Mouse (Mus musculus) embryonic facial prominence, embryonic 13.5 days (tissue): ENCODE measurements around the gene Clcnka. TPM values are rescaled to one million over a fixed set of nuclear protein-coding genes. Genes with fewer than 3 reads are reported as not detected.

Experiments
- ATAC-seq: fragments of 200-750 bp; cut with Nextera tagmentation; 2 replicates; pipeline ENCODE4 v1.8.0; 2017; ENCODE audit warnings: low read depth; ENCODE audit not compliant: insufficient number of reproducible peaks, insufficient read depth, low FRiP score, low TSS enrichment
- H3K27ac ChIP-seq: fragments of 300-500 bp; sonication (generic); 2 replicates; pipeline ENCODE4 v1.5.1; 2015; ENCODE audit warnings: moderate library complexity, mild to moderate bottlenecking, inconsistent platforms
- H3K27me3 ChIP-seq: fragments of 300-500 bp; sonication (generic); 2 replicates; pipeline ENCODE4 v1.6.1; 2015; ENCODE audit warnings: mild to moderate bottlenecking, inconsistent platforms
- H3K36me3 ChIP-seq: fragments of 300-500 bp; sonication (generic); 2 replicates; pipeline ENCODE4 v1.6.1; 2015; ENCODE audit warnings: mild to moderate bottlenecking, inconsistent platforms
- H3K4me1 ChIP-seq: fragments of 300-500 bp; sonication (generic); 2 replicates; pipeline ENCODE4 v1.6.1; 2015; ENCODE audit warnings: inconsistent platforms
- H3K4me2 ChIP-seq: fragments of 300-500 bp; sonication (generic); 2 replicates; pipeline ENCODE4 v1.6.1; 2015; ENCODE audit warnings: moderate library complexity, mild to moderate bottlenecking, inconsistent platforms
- H3K4me3 ChIP-seq: fragments of 300-500 bp; sonication (generic); 2 replicates; pipeline ENCODE4 v1.5.1; 2015; ENCODE audit warnings: mild to moderate bottlenecking, inconsistent platforms
- H3K9ac ChIP-seq: fragments of 300-500 bp; sonication (generic); 2 replicates; pipeline ENCODE4 v1.6.1; 2015; ENCODE audit warnings: mild to moderate bottlenecking, inconsistent platforms
- H3K9me3 ChIP-seq: fragments of 300-500 bp; sonication (generic); 2 replicates; pipeline ENCODE4 v1.6.1; 2016; ENCODE audit warnings: inconsistent platforms
- WGBS: fragments of 180-500 bp; shearing (Covaris S2); methylation state at CpG from one replicate; pipeline ENCODE4 v1.1.7; 2015; ENCODE audit warnings: mixed read lengths; 5-methylcytosine and 5-hydroxymethylcytosine counted together
- polyA plus RNA-seq: library from polyadenylated mRNA; unstranded; fragments of >200 nt; fragmentation: Nextera tagmentation; extraction: Ambion mirVana; gene quantifications from 2 replicates; pipeline ENCODE4 v1.2.1, GENCODE M21; 2015

Clcnka gene
- polyA plus RNA-seq, 1 experiment from 2014 or later: 0.18 TPM

DNA sequence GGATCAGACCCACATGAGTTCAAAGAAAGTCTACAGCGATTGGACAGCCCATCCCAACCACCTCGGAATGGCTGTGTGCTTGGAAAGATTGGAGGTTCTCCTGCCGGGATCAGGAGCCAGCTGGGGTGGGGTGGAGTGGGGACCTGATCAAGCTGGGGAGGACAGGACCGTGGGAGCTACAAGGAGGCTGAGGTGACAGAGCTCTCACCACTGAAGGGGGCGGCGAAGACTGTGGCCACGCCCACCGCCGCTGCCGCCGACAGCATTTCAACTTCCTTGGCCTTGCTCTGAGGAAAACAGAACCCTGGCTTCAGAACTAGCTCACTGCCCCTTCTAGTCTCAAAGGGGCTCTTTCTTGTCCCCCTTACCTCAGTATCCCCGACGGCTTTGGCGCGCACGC, 3.8 kb downstream of the Clcnka start:
- no peak overlapping the region for H3K9ac ChIP-seq
- H3K4me1 ChIP-seq: peaks cover 11% of the 10 kb centered on the region
- no peak overlapping the region for H3K4me3 ChIP-seq
- H3K27ac ChIP-seq: no peak overlapping the region
- peak overlapping the region; percentile 42 for H3K4me2 ChIP-seq
- H3K9me3 ChIP-seq: no peaks in the 10 kb centered on the region
- peaks cover 17% of the 10 kb centered on the region for H3K27me3 ChIP-seq
- WGBS: 18% methylated on average over 16 of the region's 16 CpGs
- H3K36me3 ChIP-seq: no peaks in the 10 kb centered on the region
- ATAC-seq: no peak; the same call in 1 of the 2 replicates

DNA sequence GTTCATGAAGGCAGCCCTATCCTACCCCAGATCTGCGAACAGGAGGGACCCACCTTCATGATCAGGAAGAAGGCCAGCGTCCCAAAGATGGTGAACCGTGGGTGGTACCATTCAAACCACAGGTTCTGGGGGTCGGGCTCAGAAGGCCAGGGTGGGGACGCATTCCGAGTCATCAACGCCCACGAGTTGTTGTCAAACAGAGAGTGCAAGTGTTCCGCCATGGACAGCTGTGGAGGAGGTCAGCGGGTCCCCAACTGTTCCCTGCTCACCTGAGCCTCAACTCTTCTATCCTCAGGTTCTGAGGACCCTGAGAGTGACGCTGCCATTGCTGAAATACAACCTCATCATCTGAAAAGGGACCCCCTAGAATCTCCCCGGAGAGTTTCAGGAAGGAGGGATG, 7.2 kb downstream of the Clcnka start:
- ATAC-seq: no peak
- Histone ChIP-seq H3K4me1 (no peaks in the 10 kb centered on the region), H3K27me3 (peaks cover 9% of the 10 kb centered on the region; the same call in 1 of the 2 replicates), H3K4me3 (no peak overlapping the region), H3K9me3 (no peaks in the 10 kb centered on the region), H3K27ac (no peak overlapping the region), H3K9ac (no peak overlapping the region), H3K4me2 (no peak overlapping the region), H3K36me3 (no peaks in the 10 kb centered on the region)
- 84% methylated on average over 12 of the region's 12 CpGs for WGBS

DNA sequence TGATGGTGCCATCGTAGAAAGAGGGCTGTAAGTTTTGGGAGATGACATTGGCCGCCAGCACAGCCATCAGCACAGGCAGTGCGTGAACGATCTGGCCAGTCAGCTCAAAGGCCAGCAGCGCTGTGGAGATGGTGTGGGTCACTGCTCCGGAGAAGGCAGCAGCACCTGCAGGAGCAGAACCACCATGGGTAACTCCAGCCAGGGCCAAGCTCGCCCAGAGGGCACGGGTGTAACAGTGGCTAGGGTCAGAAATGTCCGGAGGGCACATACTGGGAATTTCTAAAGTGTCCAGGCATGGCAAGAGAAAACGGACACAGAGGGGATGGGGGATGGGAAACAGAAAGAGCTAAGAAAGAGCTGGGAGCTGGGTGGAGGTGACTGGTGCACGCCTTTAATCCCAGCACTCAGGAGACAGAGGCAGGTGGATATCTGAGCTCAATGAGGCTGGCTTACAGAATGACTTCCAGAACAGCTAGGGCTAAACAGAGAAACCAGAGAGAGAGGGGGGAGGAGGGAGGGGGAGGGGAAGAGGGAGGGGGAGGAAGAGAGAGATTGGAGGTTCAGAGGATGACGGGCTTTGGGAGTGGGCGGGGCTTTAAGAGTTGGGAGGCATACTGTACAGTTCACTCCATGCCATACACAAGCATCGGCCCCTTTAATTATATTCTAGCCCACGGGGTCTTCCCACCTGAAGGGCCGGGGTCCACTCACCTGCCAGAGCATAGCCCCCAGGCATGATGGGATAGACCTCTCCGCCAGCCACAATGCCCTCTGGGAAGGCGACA, 9.0 kb downstream of the Clcnka start:
- no peak for ATAC-seq
- H3K27me3 ChIP-seq: peaks cover 11% of the 10 kb centered on the region

DNA sequence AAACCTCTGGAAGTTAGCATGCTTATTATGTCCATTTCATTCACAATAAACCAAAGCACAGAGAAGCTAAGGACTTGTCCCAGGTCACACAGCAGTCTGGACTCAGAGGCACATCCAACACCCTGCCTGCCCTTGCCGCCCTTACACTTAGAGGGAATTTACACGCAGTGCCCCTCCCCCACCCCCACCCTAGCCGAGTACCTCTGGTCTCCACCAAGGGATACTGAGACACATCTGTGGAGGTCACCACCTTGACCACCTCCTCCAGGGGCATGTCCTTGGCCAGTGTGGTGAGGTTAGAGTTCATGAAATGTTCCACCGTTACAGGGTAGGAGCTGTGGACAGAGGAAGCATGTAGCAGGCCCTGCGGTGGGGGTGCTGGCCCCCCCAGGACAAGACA, 10.6 kb downstream of the Clcnka start:
- no peak overlapping the region for H3K4me3 ChIP-seq
- H3K4me1 ChIP-seq: peaks cover 5% of the 10 kb centered on the region; the same call in 1 of the 2 replicates
- H3K36me3 ChIP-seq: no peaks in the 10 kb centered on the region
- no peak overlapping the region for H3K9ac ChIP-seq
- no peak overlapping the region for H3K4me2 ChIP-seq
- ATAC-seq: no peak
- no peaks in the 10 kb centered on the region for H3K9me3 ChIP-seq
- H3K27me3 ChIP-seq: peaks cover 24% of the 10 kb centered on the region
- WGBS: 60% methylated on average over 5 of the region's 5 CpGs
- H3K27ac ChIP-seq: no peak overlapping the region

More for the DNA sequence above, 9.0 kb downstream of the Clcnka start:
- H3K36me3 ChIP-seq: no peaks in the 10 kb centered on the region
- no peak overlapping the region for H3K4me2 ChIP-seq
- no peaks in the 10 kb centered on the region for H3K9me3 ChIP-seq
- no peak overlapping the region for H3K4me3 ChIP-seq
- H3K27ac ChIP-seq: no peak overlapping the region
- 63% methylated on average over 18 of the region's 18 CpGs for WGBS
- no peak overlapping the region for H3K9ac ChIP-seq
- 0 out of 2 replicates have a peak, but pooled peaks cover under 1% of the 10 kb centered on the region for H3K4me1 ChIP-seq

- Histone ChIP-seq H3K4me2 (no peak overlapping the region), H3K9me3 (no peaks in the 10 kb centered on the region), H3K9ac (no peak overlapping the region), H3K36me3 (no peaks in the 10 kb centered on the region), H3K4me3 (no peak overlapping the region), H3K27me3 (peaks cover 31% of the 10 kb centered on the region), H3K4me1 (peaks cover 12% of the 10 kb centered on the region), H3K27ac (no peak overlapping the region)
- ATAC-seq: no peak
- WGBS: 18% methylated on average over 5 of the region's 5 CpGs
Observed at GRCm38 (mm10) chr4:141387093-141387784, 11.3 kb downstream of the Clcnka start.

DNA sequence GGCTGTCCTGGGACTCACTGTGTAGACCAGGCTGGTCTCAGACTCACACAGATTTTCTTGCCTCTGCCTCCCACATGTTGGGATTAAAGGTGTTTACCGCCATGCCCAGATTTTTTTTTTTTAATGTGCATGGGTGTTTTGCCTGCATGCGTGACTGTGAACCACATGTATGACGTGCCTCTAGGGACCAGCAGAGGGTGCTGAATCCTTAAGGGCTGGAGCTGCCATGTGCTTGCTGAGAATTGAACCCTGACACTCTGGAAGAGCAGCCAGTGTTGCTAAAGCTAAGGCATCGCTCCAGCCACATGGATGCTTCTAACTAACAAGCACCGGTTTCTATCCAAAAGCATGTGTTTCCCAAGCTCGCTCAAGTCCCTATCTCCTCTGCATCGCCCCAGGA, 12.4 kb downstream of the Clcnka start:
- Histone ChIP-seq H3K4me3 (no peak overlapping the region), H3K4me1 (peaks cover 16% of the 10 kb centered on the region), H3K9ac (no peak overlapping the region), H3K27me3 (peaks cover 42% of the 10 kb centered on the region), H3K36me3 (no peaks in the 10 kb centered on the region), H3K4me2 (no peak overlapping the region), H3K27ac (no peak overlapping the region), H3K9me3 (no peaks in the 10 kb centered on the region)
- ATAC-seq: no peak
- 64% methylated on average over 7 of the region's 7 CpGs for WGBS

DNA sequence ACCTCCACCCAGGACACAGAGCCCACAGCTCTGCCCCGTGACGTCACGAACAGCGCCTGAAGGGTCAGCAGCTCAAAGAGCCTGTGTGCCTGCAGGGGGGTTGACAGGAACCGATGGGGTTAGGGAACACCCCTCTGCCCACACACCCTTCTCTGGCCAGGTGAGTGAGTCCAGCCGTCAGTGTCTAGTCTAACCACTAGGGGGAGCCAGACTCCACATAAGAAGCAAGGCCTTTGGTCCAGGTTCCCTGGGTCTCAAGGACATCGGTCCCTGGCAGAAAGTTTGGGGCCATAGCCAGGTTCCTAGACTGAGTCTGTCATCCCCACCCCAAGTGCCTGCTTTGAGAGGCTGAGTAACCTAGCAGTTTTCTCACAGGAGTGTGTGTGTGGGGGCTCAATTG, 13.2 kb downstream of the Clcnka start:
- Histone ChIP-seq H3K4me1 (peaks cover 16% of the 10 kb centered on the region), H3K9ac (no peak overlapping the region), H3K4me3 (no peak overlapping the region), H3K4me2 (no peak overlapping the region), H3K27me3 (peaks cover 50% of the 10 kb centered on the region), H3K9me3 (no peaks in the 10 kb centered on the region), H3K27ac (no peak overlapping the region), H3K36me3 (no peaks in the 10 kb centered on the region)
- ATAC-seq: no peak
- WGBS: 2% methylated on average over 7 of the region's 7 CpGs

DNA sequence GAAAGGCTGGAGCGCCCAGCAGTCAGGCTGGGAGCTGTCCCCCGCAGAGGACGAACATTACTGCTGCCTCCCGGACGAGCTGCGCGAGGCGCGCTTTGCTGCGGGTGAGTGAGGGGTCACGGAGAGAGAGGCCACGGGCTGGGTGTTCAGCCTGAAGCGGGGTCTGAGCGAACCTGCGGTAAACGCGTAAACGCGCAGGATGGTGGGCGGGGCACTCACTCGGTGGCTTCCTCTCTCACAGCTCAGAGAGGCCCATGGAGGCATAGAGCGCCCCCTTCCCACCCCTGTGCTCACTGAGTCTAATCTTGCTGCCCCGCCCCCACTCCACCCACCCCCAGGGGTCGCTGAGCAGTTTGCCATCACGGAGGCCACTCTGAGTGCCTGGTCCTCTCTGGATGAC, 16.1 kb downstream of the Clcnka start:
- ATAC-seq: no peak
- H3K36me3 ChIP-seq: no peaks in the 10 kb centered on the region
- H3K4me2 ChIP-seq: peak overlapping the region; percentile 78
- peaks cover 16% of the 10 kb centered on the region for H3K4me1 ChIP-seq
- peaks cover 57% of the 10 kb centered on the region for H3K27me3 ChIP-seq
- no peak overlapping the region for H3K27ac ChIP-seq
- no peaks in the 10 kb centered on the region for H3K9me3 ChIP-seq
- peak overlapping the region; percentile 45 for H3K4me3 ChIP-seq
- H3K9ac ChIP-seq: peak overlapping the region; percentile 66
- under 1% methylated on average over 25 of the region's 25 CpGs for WGBS

DNA sequence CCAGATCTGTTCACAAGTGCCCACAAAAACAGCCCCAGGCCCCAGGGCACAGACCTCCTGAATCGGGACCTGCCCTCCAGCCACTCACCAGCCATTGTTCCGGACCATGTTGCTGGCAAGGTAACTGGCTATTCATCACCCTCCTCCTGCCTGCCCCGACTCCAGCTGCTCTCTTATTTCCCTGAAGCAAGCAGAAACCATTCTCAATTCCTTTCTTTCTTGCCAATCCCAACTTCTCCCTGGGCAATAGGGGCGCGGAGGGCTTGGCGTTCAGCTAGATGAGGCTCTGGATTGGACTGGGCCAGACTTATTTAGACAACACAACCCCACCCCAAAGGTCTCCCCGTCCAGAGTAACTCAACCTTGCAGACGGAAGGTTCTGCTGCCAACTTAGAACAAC, 18.9 kb downstream of the Clcnka start:
- H3K36me3 ChIP-seq: no peaks in the 10 kb centered on the region
- H3K9ac ChIP-seq: no peak overlapping the region
- 63% methylated on average over 8 of the region's 8 CpGs for WGBS
- no peaks in the 10 kb centered on the region for H3K9me3 ChIP-seq
- no peak overlapping the region for H3K27ac ChIP-seq
- ATAC-seq: no peak
- peaks cover 51% of the 10 kb centered on the region for H3K27me3 ChIP-seq
- H3K4me1 ChIP-seq: peaks cover 16% of the 10 kb centered on the region
- no peak overlapping the region for H3K4me3 ChIP-seq
- H3K4me2 ChIP-seq: no peak overlapping the region

DNA sequence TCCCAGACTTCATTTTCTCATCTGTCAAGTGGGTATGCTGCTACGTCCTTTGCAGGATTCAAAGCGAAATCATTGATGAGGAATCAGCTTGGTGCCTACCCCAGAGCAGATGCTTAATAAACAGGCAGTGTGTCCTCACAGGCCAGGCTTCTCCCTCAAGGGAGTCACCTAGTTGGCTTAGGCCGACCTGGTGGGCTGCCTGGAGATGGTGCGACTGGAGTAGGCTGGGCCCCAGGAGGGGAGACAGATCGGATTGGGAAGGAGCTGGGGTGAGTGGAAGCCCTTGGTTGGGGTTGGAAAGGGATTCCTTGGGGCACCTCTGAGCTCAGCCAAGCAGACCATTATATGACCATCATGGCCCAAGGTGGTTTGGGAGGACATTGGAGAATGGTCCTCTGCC, 26.1 kb downstream of the Clcnka start:
- H3K36me3 ChIP-seq: no peaks in the 10 kb centered on the region
- H3K9ac ChIP-seq: no peak overlapping the region
- 86% methylated on average over 5 of the region's 5 CpGs for WGBS
- ATAC-seq: no peak
- peaks cover 28% of the 10 kb centered on the region for H3K27me3 ChIP-seq
- H3K4me2 ChIP-seq: no peak overlapping the region
- H3K27ac ChIP-seq: no peak overlapping the region
- no peak overlapping the region for H3K4me3 ChIP-seq
- H3K9me3 ChIP-seq: no peaks in the 10 kb centered on the region
- no peaks in the 10 kb centered on the region for H3K4me1 ChIP-seq

- Histone ChIP-seq H3K36me3 (no peaks in the 10 kb centered on the region), H3K4me2 (peak within 1 kb of the TSS; percentile 98), H3K9ac (peak within 1 kb of the TSS; percentile 71), H3K9me3 (no peaks in the 10 kb centered on the region), H3K27me3 (peaks cover 68% of the 10 kb centered on the region), H3K4me1 (no peaks in the 10 kb centered on the region), H3K27ac (no peak within 1 kb of the TSS), H3K4me3 (peak within 1 kb of the TSS; percentile 58)
- 2% methylated on average over 62 of the region's 71 CpGs for WGBS
- no peak; the same call in 1 of the 2 replicates for ATAC-seq
Observed at GRCm38 (mm10) chr4:141367997-141368791, 30.3 kb downstream of the Clcnka start, which contains the start of gene Fam131c. Fam131c (plus strand) TSS chr4:141368220.
